Mouse (Mus musculus): ENCODE data around the gene Syt16.

Syt16 gene

GRCm38 (mm10) chr12:74230808-74231207, 233.3 kb downstream of the Syt16 start:
- DNase-seq, result no peak

- no peak for DNase-seq
Measured at GRCm38 (mm10) chr12:74232845-74233244, 235.4 kb downstream of the Syt16 start.

GRCm38 (mm10) chr12:74236191-74236590, 238.7 kb downstream of the Syt16 start:
- no peak for DNase-seq

GRCm38 (mm10) chr12:74238056-74238455, 240.6 kb downstream of the Syt16 start:
- no peak for DNase-seq

GRCm38 (mm10) chr12:74238806-74239205, 241.3 kb downstream of the Syt16 start:
- no peak for DNase-seq

- no peak for DNase-seq
Measured at GRCm38 (mm10) chr12:74264846-74265245, 267.4 kb downstream of the Syt16 start.

GRCm38 (mm10) chr12:74267049-74267448, 269.6 kb downstream of the Syt16 start:
- DNase-seq, result no peak

GRCm38 (mm10) chr12:74268644-74269285, 271.3 kb downstream of the Syt16 start:
- DNase-seq, result no peak

- DNase-seq, result no peak
Measured at GRCm38 (mm10) chr12:74272545-74272944, 275.1 kb downstream of the Syt16 start.

- no peak for DNase-seq
Measured at GRCm38 (mm10) chr12:74277265-74277664, 279.8 kb downstream of the Syt16 start.

GRCm38 (mm10) chr12:74281403-74281802, 283.9 kb downstream of the Syt16 start:
- DNase-seq, result no peak

- DNase-seq, result no peak
Measured at GRCm38 (mm10) chr12:74282846-74283245, 285.4 kb downstream of the Syt16 start.

- peak; percentile 44 for DNase-seq
Measured at GRCm38 (mm10) chr12:74284020-74284684, 286.7 kb downstream of the Syt16 start.

- DNase-seq, result no peak
Measured at GRCm38 (mm10) chr12:74284685-74285054, 287.2 kb downstream of the Syt16 start.

GRCm38 (mm10) chr12:74290983-74291382, 293.5 kb downstream of the Syt16 start:
- no peak for DNase-seq

- DNase-seq, result no peak
Measured at GRCm38 (mm10) chr12:74293624-74294023, 296.2 kb downstream of the Syt16 start.

- DNase-seq, result no peak
Measured at GRCm38 (mm10) chr12:74296374-74296773, 298.9 kb downstream of the Syt16 start.

GRCm38 (mm10) chr12:74301559-74301958, 304.1 kb downstream of the Syt16 start:
- no peak for DNase-seq

GRCm38 (mm10) chr12:74303418-74304294, 306.2 kb downstream of the Syt16 start:
- no peak for DNase-seq

GRCm38 (mm10) chr12:74312611-74313010, 315.1 kb downstream of the Syt16 start:
- DNase-seq, result no peak

- DNase-seq, result no peak
Measured at GRCm38 (mm10) chr12:74315221-74315620, 317.8 kb downstream of the Syt16 start.

GRCm38 (mm10) chr12:74316344-74316973, 319.0 kb downstream of the Syt16 start, which contains the start of gene Gm11042:
Gene Gm11042 (minus strand): TSS chr12:74316394.
- DNase-seq, result peak; percentile 6
